Mouse (Mus musculus) central nervous system, embryonic 18 days (tissue): ENCODE measurements around the gene Gm9195. TPM values are rescaled to one million over a fixed set of nuclear protein-coding genes. Genes with fewer than 3 reads are reported as not detected.

Experiments used
- polyA plus RNA-seq: library from polyadenylated mRNA; depleted of rRNA; stranded (reverse); fragments of >200 nt; gene quantifications from 2 replicates; pipeline ENCODE4 v1.2.3, GENCODE M21; 2012; rRNA removed

Gene Gm9195
- not detected in 2 replicates for polyA plus RNA-seq

GRCm38 (mm10) chr14:72491738-72492137, at the start of gene Gm9195:
Gene Gm9195 (minus strand): TSS chr14:72491838.

Other genes with a start within 250 kb of the Gm9195 start
- 27.9 and 33.7 TPM in 2 replicates for gene Fndc3a, start 218.2 kb upstream of the Gm9195 start, polyA plus RNA-seq